Mouse (Mus musculus) limb, embryonic 15.5 days (tissue): ENCODE results near the gene Rel. TPM values are rescaled to one million over a fixed set of nuclear protein-coding genes. Genes with fewer than 3 reads are reported as not detected.
"Not testable (repeated sequence)": the region's sequence is repeated elsewhere in the genome, so short reads cannot be mapped to it uniquely, and the experiment has no call there.

Experiments
- ATAC-seq: fragments of 200-750 bp; cut with Nextera tagmentation; 2 replicates; pipeline ENCODE4 v1.8.0; 2017; ENCODE audit warnings: low read depth, moderate TSS enrichment; ENCODE audit not compliant: insufficient number of reproducible peaks, low FRiP score, low TSS enrichment
- H3K27ac ChIP-seq: fragments of 300-500 bp; sonication (generic); 2 replicates; pipeline ENCODE4 v1.5.1; 2015; ENCODE audit warnings: moderate library complexity, mild to moderate bottlenecking, inconsistent platforms
- H3K27me3 ChIP-seq: fragments of 300-500 bp; sonication (generic); 2 replicates; pipeline ENCODE4 v1.6.1; 2015; ENCODE audit warnings: inconsistent platforms
- H3K36me3 ChIP-seq: fragments of 300-500 bp; sonication (generic); 2 replicates; pipeline ENCODE4 v1.6.1; 2015; ENCODE audit warnings: inconsistent platforms
- H3K4me1 ChIP-seq: fragments of 300-500 bp; sonication (generic); 2 replicates; pipeline ENCODE4 v1.6.1; 2015; ENCODE audit warnings: inconsistent platforms
- H3K4me2 ChIP-seq: fragments of 300-500 bp; sonication (generic); 2 replicates; pipeline ENCODE4 v1.6.1; 2015; ENCODE audit warnings: mild to moderate bottlenecking, inconsistent platforms
- H3K4me3 ChIP-seq: fragments of 300-500 bp; sonication (generic); 2 replicates; pipeline ENCODE4 v1.5.1; 2015; ENCODE audit warnings: mild to moderate bottlenecking, inconsistent platforms
- H3K9ac ChIP-seq: fragments of 300-500 bp; sonication (generic); 2 replicates; pipeline ENCODE4 v1.6.1; 2015; ENCODE audit warnings: inconsistent platforms
- H3K9me3 ChIP-seq: fragments of 300-500 bp; sonication (generic); 2 replicates; pipeline ENCODE4 v1.6.1; 2016; ENCODE audit warnings: inconsistent platforms
- WGBS: fragments of 180-500 bp; shearing (Covaris S2); methylation state at CpG from one replicate; pipeline ENCODE4 v1.1.7; 2015; 5-methylcytosine and 5-hydroxymethylcytosine counted together
- polyA plus RNA-seq: library from polyadenylated mRNA; unstranded; fragments of >200 nt; fragmentation: Nextera tagmentation; extraction: Ambion mirVana; gene quantifications from 2 replicates; pipeline ENCODE4 v1.2.1, GENCODE M21; 2015

Rel gene
- 1.4 and 1.5 TPM in 2 replicates for polyA plus RNA-seq

DNA sequence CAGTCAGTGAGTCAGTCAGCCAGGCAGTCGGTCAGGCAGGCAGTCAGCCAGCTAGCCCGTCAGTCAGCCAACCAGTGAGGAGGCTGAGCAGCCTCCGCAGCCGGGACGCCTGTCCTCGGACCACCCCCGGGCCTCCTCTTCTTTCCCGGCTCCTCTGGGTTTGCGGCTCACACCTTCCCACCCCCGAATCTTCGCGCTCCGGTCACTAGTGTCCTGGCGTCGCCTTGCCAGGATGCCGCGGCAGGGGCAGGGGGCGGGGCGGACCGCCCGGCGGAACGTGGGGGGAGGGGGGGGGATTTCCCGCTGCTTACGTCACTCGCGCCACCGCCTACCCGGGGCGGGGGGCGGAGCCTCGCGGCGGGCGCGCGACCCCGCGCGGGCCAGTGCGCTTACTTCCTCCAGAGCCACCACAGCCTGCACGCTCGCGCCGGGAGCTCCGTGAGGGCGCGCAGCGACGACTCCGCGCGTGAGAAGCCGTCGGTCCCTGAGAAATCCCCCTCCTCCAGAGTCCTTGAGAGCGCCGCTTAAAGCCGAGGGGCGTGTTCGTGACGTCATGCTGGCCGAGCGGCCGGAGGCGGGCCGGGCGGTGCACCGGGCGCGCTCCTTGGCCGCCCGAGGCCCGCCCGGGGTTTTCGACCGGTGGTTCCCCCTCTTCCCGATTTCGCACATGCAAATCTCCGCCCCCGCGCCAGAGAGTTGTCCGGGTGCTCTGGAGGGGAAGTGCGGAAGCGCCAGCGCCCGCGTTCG lies at the start of gene Rel:
Gene Rel (minus strand): TSS at position 211 of the 747 bp plus-strand sequence.
- Histone ChIP-seq H3K9me3 (no peaks in the 10 kb centered on the region), H3K27me3 (no peaks in the 10 kb centered on the region), H3K4me1 (no peaks in the 10 kb centered on the region), H3K36me3 (no peaks in the 10 kb centered on the region), H3K4me3 (peak within 1 kb of the TSS; percentile 65), H3K4me2 (peak within 1 kb of the TSS; percentile 67), H3K27ac (peak within 1 kb of the TSS; percentile 93), H3K9ac (peak within 1 kb of the TSS; percentile 63)
- peak; percentile 91 for ATAC-seq
- under 1% methylated on average over 84 of the region's 88 CpGs for WGBS

DNA sequence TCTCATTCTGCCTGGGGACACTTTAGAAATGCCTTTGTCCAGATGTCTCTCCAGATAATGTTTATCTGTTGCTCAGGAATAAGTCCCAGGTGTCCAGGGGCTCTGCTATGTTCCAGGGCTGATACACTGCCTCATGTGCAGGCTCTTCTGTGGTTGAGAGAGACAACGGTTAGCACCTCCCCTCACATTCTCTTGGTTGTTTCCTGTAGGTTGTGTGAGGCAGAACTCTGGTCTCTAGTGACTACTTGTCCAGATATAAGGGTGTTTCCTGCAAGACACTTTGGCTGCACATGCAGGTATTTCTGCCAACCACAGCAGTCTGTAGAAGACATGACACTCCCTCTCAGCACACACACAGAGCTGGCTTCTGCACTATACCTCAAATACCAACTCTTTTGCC lies 48.0 kb upstream of the Rel start:
- Histone ChIP-seq H3K36me3 (no peaks in the 10 kb centered on the region), H3K27me3 (no peaks in the 10 kb centered on the region), H3K9me3 (no peaks in the 10 kb centered on the region), H3K4me1 (no peaks in the 10 kb centered on the region), H3K27ac (no peak overlapping the region), H3K4me2 (no peak overlapping the region), H3K4me3 (no peak overlapping the region), H3K9ac (no peak overlapping the region)
- no peak for ATAC-seq
- WGBS = 68% methylated on average over 1 of the region's 1 CpGs

DNA sequence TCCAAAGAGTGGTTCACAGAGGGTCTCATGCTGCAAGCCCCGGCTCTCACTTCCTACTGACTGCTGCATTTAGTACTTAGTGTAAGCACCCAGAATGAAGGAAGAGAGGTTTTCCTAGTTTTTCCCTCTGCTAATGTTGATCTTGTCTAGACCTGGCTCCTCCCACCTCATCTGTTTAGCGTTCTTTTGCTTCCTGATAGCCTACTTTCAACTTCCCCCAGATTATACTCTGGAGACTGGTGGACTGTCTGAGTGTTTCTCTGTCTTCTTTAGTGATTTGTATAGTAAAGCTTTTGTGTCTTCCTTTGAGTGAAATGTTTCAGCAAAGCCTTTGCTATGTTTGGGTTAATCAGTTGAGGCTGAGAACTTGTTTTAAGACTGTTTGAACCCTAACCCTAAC lies 40.0 kb upstream of the Rel start:
- Histone ChIP-seq H3K4me1 (no peaks in the 10 kb centered on the region), H3K4me2 (no peak overlapping the region), H3K4me3 (no peak overlapping the region), H3K27me3 (no peaks in the 10 kb centered on the region), H3K9ac (no peak overlapping the region), H3K9me3 (no peaks in the 10 kb centered on the region), H3K27ac (no peak overlapping the region), H3K36me3 (no peaks in the 10 kb centered on the region)
- ATAC-seq = no peak
- 54% methylated on average over 2 of the region's 2 CpGs for WGBS

DNA sequence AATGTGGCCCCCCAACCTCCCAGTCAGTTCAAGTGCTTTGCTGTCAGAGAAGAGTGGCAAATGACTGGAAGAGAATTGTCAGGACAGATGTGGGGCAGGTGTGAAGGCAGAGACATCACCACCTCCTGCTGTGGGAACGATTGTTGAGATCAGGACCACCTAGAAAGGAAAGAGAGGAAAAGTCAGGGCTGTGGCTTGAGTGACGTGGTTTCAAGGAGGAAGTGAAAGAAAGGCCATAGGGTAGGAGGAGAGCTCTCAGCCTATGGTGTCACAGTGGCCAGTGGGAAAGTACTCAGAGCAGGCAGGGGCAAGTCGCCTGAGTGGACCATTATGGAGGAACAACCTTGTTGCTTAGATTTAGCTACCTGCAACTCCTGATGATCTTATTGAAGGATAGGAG lies 34.9 kb upstream of the Rel start:
- Histone ChIP-seq H3K27ac (no peak overlapping the region), H3K4me3 (no peak overlapping the region), H3K36me3 (no peaks in the 10 kb centered on the region), H3K9ac (no peak overlapping the region), H3K9me3 (no peaks in the 10 kb centered on the region), H3K4me1 (no peaks in the 10 kb centered on the region), H3K27me3 (no peaks in the 10 kb centered on the region), H3K4me2 (no peak overlapping the region)
- 60% methylated on average over 3 of the region's 3 CpGs for WGBS
- no peak for ATAC-seq

DNA sequence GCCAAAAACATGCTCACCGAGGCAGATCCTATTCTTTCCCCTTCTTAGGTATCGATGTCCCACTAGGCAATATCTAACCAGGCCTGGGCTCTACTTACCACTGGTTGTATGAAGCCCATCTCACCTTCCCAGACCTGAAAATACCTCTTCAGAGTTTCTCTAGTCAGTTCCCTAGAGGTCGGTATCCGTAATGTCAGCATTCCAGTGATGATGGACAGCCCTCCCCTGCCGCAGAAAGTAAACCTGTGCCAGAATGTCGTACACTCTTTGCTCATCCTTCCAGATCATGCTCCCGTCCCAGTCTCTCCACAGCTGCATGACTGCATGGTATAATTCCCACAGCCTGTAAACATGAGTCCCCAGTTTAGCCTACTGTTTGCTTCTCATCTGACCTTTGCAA lies 32.4 kb upstream of the Rel start:
- WGBS = 80% methylated on average over 7 of the region's 7 CpGs

DNA sequence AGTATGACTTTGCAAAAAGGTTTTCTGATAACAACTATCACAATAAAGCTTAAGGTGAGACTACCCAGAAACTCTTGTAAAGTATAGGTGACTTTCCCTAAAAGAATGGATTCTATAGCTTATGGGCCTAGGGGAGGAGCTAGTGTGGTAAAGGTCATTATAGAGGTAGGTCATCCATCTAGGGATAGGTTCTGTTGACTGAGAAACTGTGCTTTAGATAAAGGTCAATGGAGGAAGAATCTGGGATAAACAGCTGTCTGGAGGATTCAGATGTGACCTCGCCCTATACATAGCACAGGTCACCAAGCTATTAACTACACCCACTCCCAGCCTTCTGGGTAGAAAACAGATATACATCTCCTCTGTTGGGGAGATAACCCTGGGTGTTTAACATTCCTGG lies 31.5 kb upstream of the Rel start:
- 93% methylated on average over 1 of the region's 1 CpGs for WGBS
- Histone ChIP-seq H3K27me3 (no peaks in the 10 kb centered on the region), H3K9me3 (no peaks in the 10 kb centered on the region), H3K9ac (no peak overlapping the region), H3K36me3 (no peaks in the 10 kb centered on the region), H3K4me3 (no peak overlapping the region), H3K4me2 (no peak overlapping the region), H3K27ac (no peak overlapping the region), H3K4me1 (no peaks in the 10 kb centered on the region)
- ATAC-seq = no peak

More for the DNA sequence above, 32.4 kb upstream of the Rel start:
- Histone ChIP-seq H3K4me2 (no peak overlapping the region), H3K4me1 (no peaks in the 10 kb centered on the region), H3K36me3 (no peaks in the 10 kb centered on the region), H3K9ac (no peak overlapping the region), H3K9me3 (no peaks in the 10 kb centered on the region), H3K27ac (no peak overlapping the region), H3K4me3 (no peak overlapping the region), H3K27me3 (no peaks in the 10 kb centered on the region)
- ATAC-seq = no peak

DNA sequence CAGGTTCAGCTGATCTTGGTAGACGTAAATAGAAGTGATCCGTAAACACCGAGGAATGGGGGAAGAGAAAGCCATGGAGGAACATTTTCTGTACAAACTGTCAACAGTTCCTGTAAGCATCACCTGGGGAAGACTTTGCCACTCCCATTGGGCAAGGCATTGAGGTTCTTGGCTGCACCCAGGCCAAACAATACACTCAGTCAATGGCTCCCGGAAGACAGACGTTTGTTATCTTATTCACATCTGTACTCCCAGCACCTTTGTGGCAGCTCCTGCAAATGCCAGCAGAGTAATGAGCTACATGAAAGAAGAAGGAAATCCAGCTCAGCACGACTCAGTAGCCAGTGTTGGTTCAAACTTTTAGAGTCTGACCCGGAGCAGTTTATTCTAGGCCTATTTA lies 31.1 kb upstream of the Rel start:
- Histone ChIP-seq H3K4me3 (no peak overlapping the region), H3K27me3 (no peaks in the 10 kb centered on the region), H3K9me3 (no peaks in the 10 kb centered on the region), H3K36me3 (no peaks in the 10 kb centered on the region), H3K9ac (no peak overlapping the region), H3K4me2 (no peak overlapping the region), H3K4me1 (no peaks in the 10 kb centered on the region), H3K27ac (no peak overlapping the region)
- ATAC-seq = no peak
- WGBS = 72% methylated on average over 7 of the region's 7 CpGs

DNA sequence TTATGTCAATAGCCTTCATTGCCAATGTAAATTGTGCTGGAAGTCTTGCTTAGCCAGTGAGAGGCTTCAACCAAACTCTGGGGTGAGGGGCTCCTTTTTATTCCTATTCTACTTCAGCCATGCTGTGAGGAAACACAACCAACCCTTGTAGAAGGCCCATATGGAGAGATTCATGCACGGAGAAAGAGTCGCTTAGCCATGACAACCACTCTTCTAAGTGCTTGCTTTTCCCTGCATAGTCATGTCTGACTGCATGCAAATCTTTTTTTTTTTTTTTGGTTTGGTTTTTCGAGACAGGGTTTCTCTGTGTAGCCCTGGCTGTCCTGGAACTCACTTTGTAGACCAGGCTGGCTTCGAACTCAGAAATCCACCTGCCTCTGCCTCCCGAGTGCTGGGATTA lies 12.9 kb upstream of the Rel start:
- H3K9ac ChIP-seq, H3K4me3 ChIP-seq, H3K36me3 ChIP-seq, H3K4me1 ChIP-seq, H3K9me3 ChIP-seq, H3K4me2 ChIP-seq, H3K27me3 ChIP-seq, ATAC-seq, H3K27ac ChIP-seq: not testable (repeated sequence)
- WGBS = 78% methylated on average over 5 of the region's 5 CpGs

DNA sequence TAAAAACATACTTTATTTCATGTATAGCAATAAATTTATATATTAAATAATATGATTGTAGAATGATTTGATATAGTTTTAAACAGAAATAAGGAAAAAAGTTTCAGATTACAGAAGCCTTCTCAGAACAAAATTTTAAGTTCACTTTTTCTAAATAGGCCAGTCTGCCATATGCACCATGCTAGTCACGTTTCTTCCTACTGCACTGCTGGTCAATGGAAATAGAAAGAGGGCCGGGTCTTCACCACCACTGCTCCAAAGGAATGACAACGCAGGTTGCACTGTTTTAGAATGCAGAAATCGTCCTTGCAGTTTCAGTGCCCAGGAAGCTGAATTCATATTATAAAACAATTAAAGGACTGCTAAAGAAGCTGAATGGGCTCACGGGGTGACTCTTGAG lies 12.3 kb upstream of the Rel start:
- Histone ChIP-seq H3K36me3 (no peaks in the 10 kb centered on the region), H3K4me3 (no peak overlapping the region), H3K27ac (no peak overlapping the region), H3K9ac (no peak overlapping the region), H3K27me3 (no peaks in the 10 kb centered on the region), H3K9me3 (no peaks in the 10 kb centered on the region), H3K4me2 (no peak overlapping the region), H3K4me1 (no peaks in the 10 kb centered on the region)
- ATAC-seq = no peak
- WGBS = 83% methylated on average over 5 of the region's 5 CpGs

DNA sequence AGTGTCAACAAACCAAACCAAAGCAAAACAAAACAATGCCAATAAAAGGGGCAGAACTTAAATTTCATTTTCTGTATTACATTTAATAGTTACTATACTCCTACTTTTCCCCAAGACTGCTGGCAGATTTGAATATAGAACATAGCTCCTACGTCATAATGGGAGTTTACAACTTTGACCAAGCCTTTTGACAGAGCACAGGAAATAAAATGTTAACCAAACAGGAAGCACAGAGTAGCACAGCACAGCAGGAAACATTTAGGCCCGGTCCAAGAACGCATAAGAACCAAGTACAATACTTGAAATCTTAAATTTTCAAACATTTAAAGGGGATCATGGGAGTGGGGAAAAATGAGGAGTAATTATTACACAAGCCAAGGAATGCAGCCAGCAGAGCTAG lies 11.3 kb upstream of the Rel start:
- 63% methylated on average over 3 of the region's 3 CpGs for WGBS

DNA sequence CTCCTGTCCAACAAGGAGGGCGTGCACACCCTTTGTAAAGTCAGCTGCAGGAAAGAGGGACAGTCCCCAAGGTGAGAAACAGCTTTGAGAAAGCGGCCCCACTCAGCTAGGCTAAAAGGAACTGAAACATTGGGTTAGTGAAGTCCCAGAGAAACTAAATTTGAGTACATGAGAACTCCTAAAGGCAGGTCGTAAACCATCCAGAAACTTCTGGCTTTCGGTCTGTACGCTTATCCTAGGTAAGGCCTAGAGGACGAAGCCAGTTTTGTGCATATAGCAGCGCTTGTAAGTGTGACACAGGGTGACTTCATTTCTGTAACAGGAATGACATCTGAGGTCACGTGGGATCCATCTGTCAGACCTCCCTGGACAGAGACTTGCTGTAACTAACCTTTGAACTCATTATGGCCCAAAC lies 8.0 kb upstream of the Rel start:
- Histone ChIP-seq H3K36me3 (no peaks in the 10 kb centered on the region), H3K4me3 (no peak overlapping the region), H3K4me1 (no peaks in the 10 kb centered on the region), H3K9ac (no peak overlapping the region), H3K27ac (no peak overlapping the region), H3K27me3 (no peaks in the 10 kb centered on the region), H3K4me2 (no peak overlapping the region), H3K9me3 (no peaks in the 10 kb centered on the region)
- no peak for ATAC-seq
- WGBS = 82% methylated on average over 8 of the region's 8 CpGs

More for the DNA sequence above, 11.3 kb upstream of the Rel start:
- Histone ChIP-seq H3K4me1 (no peaks in the 10 kb centered on the region), H3K27ac (no peak overlapping the region), H3K27me3 (no peaks in the 10 kb centered on the region), H3K4me3 (no peak overlapping the region), H3K4me2 (no peak overlapping the region), H3K9ac (no peak overlapping the region), H3K36me3 (no peaks in the 10 kb centered on the region), H3K9me3 (no peaks in the 10 kb centered on the region)
- ATAC-seq = no peak

DNA sequence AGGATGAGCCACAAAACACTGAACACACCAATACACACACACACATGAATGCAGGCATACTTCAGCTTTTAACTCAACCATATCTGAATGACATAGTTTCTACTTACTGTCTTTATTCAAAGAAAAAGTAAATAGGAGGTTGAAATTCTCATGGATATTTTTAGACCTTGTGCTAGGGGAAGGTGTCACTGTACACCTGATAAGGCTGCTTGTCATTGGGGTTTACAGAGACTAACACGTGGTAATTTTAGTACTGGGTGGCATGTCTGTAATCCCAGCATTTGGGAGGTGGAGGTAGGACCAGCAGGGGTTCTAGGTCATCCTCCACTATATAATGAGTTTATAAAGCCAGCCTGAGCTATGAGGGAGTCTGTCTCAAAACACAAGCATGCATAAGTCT lies 1.7 kb upstream of the Rel start:
- 36% methylated on average over 1 of the region's 1 CpGs for WGBS
- H3K27me3 ChIP-seq = no peaks in the 10 kb centered on the region

More for the DNA sequence above, 1.7 kb upstream of the Rel start:
- ATAC-seq = no peak
- Histone ChIP-seq H3K9ac (no peak overlapping the region), H3K27ac (no peak overlapping the region), H3K4me2 (no peak overlapping the region), H3K4me3 (no peak overlapping the region), H3K36me3 (no peaks in the 10 kb centered on the region), H3K9me3 (no peaks in the 10 kb centered on the region), H3K4me1 (no peaks in the 10 kb centered on the region)
